Mouse (Mus musculus) heart, embryonic 14.5 days (tissue): ENCODE results near the gene Thap4. TPM values are rescaled to one million over a fixed set of nuclear protein-coding genes. Genes with fewer than 3 reads are reported as not detected.

ENCODE experiments used
- ATAC-seq: fragments of 200-750 bp; cut with Nextera tagmentation; 2 replicates; pipeline ENCODE4 v1.8.0; 2017; ENCODE audit warnings: low read depth, moderate TSS enrichment; ENCODE audit not compliant: insufficient number of reproducible peaks, insufficient read depth, low FRiP score
- H3K27ac ChIP-seq, 2 experiments: fragments of 200-500 bp in 1 of 2; fragments of 300-500 bp in 1 of 2; sonication (generic) in 1 of 2; replicated peaks in 1 of 2; 2 replicates each; pipeline ENCODE4 v1.5.1; 2012 to 2014; ENCODE audit warnings: low read depth in 2 of 2, low read length in 2 of 2, control low read depth in 1 of 2, mild to moderate bottlenecking in 1 of 2, mixed read lengths in 1 of 2; ENCODE audit not compliant: control insufficient read depth in 1 of 2, insufficient read depth in 1 of 2
- H3K27me3 ChIP-seq: fragments of 300-500 bp; sonication (generic); 2 replicates; pipeline ENCODE4 v1.6.1; 2014; ENCODE audit warnings: mild to moderate bottlenecking, low read length, control low read depth; ENCODE audit not compliant: control insufficient read depth, insufficient read depth
- H3K36me3 ChIP-seq: fragments of 300-500 bp; sonication (generic); 2 replicates; pipeline ENCODE4 v1.6.1; 2014; ENCODE audit warnings: mild to moderate bottlenecking, control low read depth, low read length, mixed read lengths; ENCODE audit not compliant: control insufficient read depth, insufficient read depth
- H3K4me1 ChIP-seq, 2 experiments: fragments of 200-500 bp in 1 of 2; fragments of 300-500 bp in 1 of 2; sonication (generic) in 1 of 2; 2 replicates each; pipeline ENCODE4 v1.6.1; 2012 to 2014; ENCODE audit warnings: low read length in 2 of 2, control low read depth in 1 of 2, mixed read lengths in 1 of 2; ENCODE audit not compliant: control insufficient read depth in 2 of 2, insufficient read depth in 2 of 2
- H3K4me2 ChIP-seq: fragments of 300-500 bp; sonication (generic); 2 replicates; pipeline ENCODE4 v1.6.1; 2014; ENCODE audit warnings: mild to moderate bottlenecking, low read length
- H3K4me3 ChIP-seq, 2 experiments: fragments of 200-500 bp in 1 of 2; fragments of 300-500 bp in 1 of 2; sonication (generic) in 1 of 2; 2 replicates each; pipeline ENCODE4 v1.5.1; 2012 to 2014; ENCODE audit warnings: low read length in 2 of 2, mild to moderate bottlenecking in 2 of 2, control low read depth in 1 of 2, low read depth in 1 of 2, moderate library complexity in 1 of 2; ENCODE audit not compliant: control insufficient read depth in 1 of 2, insufficient read depth in 1 of 2
- H3K9ac ChIP-seq: fragments of 300-500 bp; sonication (generic); 2 replicates; pipeline ENCODE4 v1.6.1; 2014; ENCODE audit warnings: mild to moderate bottlenecking, low read length
- H3K9me3 ChIP-seq: fragments of 300-500 bp; sonication (generic); 2 replicates; pipeline ENCODE4 v1.6.1; 2016; ENCODE audit warnings: low read length, control low read depth; ENCODE audit not compliant: control insufficient read depth
- WGBS: fragments of 180-500 bp; shearing (Covaris S2); extraction: QIAGEN DNeasy Blood & Tissue Kit; methylation state at CpG from one replicate; pipeline ENCODE4 v1.1.7; 2014; 5-methylcytosine and 5-hydroxymethylcytosine counted together
- polyA plus RNA-seq: library from polyadenylated mRNA; unstranded; fragments of >200 nt; fragmentation: Nextera tagmentation; extraction: Ambion mirVana; gene quantifications from 2 replicates; pipeline ENCODE4 v1.2.1, GENCODE M21; 2014

Gene Thap4
- polyA plus RNA-seq, 1 experiment from 2014 or later, result 52.8 TPM

DNA sequence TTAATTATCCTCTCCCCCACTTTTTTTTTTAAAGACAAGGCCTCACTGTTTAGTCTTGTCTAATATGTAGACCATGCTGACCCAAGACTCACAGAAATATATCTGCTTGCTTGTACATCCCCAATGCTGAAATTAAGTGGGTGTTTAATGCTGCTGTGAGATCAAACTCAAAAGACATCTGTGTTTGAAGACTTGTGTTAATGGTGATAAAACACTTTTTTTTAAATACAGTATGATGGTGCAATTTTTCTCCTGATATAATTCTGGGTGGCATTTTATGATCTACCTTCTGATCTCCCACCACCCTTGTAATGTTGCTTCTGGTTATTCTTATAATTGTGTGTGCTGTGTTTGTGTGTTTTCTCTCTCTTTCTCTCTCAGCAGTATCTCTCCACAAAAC lies 1.5 kb upstream of the Thap4 start:
- Histone ChIP-seq H3K4me3 (no peak overlapping the region), H3K9ac (no peak overlapping the region), H3K27ac (no peak overlapping the region), H3K4me1 (peaks cover 0 to 18% of the 10 kb centered on the region in 2 experiments; a peak in 3 of 4 replicates), H3K9me3 (no peaks in the 10 kb centered on the region), H3K27me3 (no peaks in the 10 kb centered on the region), H3K36me3 (no peaks in the 10 kb centered on the region), H3K4me2 (peak overlapping the region; percentile 69; the same call in 1 of the 2 replicates)
- no peak for ATAC-seq

DNA sequence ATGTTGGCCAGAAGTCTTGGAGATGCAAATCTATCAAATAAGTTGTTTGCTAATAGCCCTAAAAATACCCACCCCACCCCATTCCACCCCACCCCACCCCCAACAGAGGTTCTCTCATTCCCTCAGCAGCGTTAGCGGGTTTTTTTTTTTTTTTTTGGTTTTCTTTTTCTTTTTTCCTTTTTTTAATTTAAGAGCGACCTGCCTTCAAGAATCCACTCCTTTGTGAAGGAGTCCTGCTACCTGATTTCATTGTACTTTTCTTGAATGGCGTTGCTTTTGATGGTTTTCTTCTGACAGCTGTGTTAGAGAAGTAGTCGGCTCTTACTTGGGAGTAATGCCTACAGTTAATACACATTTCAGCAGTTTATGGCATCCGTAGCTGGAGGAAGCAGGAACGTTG lies 954 bp upstream of the Thap4 start:
- peaks cover 0 to 18% of the 10 kb centered on the region in 2 experiments; a peak in 3 of 4 replicates for H3K4me1 ChIP-seq
- WGBS, result 32% methylated on average over 7 of the region's 7 CpGs
- peaks cover 1% of the 10 kb centered on the region for H3K36me3 ChIP-seq
- no peaks in the 10 kb centered on the region for H3K9me3 ChIP-seq
- peak overlapping the region; percentile 91 for H3K9ac ChIP-seq
- no peak for ATAC-seq
- H3K4me2 ChIP-seq, result peak overlapping the region; percentile 69
- H3K4me3 ChIP-seq, result peak overlapping the region; percentile 62 to 83; a peak in 3 of 4 replicates
- no peaks in the 10 kb centered on the region for H3K27me3 ChIP-seq
- no peak overlapping the region; a peak in 1 of 4 replicates for H3K27ac ChIP-seq

DNA sequence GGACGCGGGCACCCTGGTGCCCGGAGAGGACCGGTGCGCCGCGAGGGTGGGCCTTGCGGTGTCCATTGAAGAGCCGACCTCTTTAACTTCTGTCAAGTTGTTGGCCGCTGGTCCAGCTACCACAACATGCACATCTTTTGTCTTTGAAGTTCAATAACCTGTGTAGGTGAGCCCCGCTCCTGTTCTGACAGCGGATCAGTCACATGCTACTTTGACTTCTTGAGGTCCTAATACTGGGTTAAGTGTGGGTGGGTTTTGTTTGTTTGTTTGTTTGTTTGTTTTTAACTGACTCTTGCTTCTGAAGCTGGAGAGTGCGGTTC lies 587 bp upstream of the Thap4 start:
- Histone ChIP-seq H3K9me3 (no peaks in the 10 kb centered on the region), H3K9ac (peak overlapping the region; percentile 91), H3K36me3 (peaks cover 5% of the 10 kb centered on the region), H3K4me1 (peaks cover 0 to 18% of the 10 kb centered on the region in 2 experiments; a peak in 3 of 4 replicates), H3K4me3 (peak overlapping the region; percentile 62 to 83), H3K27ac (peak overlapping the region; percentile 18 to 82), H3K4me2 (peak overlapping the region; percentile 69), H3K27me3 (no peaks in the 10 kb centered on the region)
- under 1% methylated on average over 13 of the region's 13 CpGs for WGBS
- ATAC-seq, result no peak

DNA sequence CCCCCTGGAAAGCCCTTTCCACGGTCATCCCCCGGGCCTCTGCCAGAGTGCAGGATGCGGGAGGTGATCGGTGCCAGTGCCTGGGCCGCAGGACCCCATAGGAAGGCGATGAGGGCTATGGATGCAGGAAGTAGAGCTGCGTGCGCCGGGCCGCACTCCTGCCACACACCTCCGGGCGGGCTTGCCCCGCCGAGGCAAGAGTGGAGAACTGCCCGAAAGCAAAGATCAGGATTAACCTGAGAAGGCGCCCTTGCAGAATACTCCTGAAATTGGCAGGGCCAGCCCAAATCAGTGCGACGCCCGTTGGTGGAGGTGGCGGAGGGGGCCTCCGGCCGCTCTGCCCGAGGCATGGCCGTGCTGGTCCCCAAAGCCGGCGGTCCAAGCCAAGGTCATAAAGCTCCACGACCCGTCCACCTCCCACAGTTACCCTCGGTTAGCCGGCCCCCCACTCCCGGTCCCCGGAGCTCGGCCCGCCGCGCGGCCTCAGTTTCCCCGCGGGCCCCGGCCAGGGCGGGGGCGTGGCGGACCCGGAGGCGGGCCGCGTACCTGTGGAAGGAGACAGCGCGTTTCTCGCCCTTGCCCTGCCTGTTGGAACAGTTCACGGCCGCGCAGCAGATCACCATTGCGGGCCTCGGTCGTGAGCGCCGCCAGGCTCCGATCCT lies 622 bp downstream of the Thap4 start:
- peaks cover 17% of the 10 kb centered on the region for H3K36me3 ChIP-seq
- no peaks in the 10 kb centered on the region for H3K9me3 ChIP-seq
- no peaks in the 10 kb centered on the region for H3K27me3 ChIP-seq
- ATAC-seq, result peak; percentile 9
- H3K4me1 ChIP-seq, result peaks cover 0 to 18% of the 10 kb centered on the region in 2 experiments; a peak in 3 of 4 replicates
- H3K27ac ChIP-seq, result peak overlapping the region; percentile 68 to 82
- peak overlapping the region; percentile 85 for H3K4me2 ChIP-seq
- H3K4me3 ChIP-seq, result peak overlapping the region; percentile 62 to 83
- WGBS, result under 1% methylated on average over 59 of the region's 59 CpGs
- peak overlapping the region; percentile 91 for H3K9ac ChIP-seq

DNA sequence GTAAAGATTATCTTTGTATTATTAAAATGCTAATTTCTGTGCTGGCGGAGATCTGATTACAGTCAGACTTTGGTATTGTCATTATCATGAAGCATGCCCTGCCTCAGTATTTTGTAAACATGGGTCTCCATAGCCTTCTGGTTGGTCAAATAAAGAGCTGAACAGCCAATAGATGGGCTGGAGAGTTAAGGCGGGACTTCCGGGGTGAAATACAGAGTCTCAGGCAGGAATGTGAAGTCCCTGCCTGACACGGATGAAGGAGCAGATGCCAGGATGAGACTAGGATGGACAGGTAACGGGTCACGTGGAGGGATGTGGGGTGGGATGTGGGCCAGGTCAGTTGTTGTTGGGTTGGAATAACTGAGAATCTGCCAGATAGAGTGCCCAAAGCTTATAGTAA lies 3.4 kb downstream of the Thap4 start, which contains the start of gene Atg4b:
Atg4b (plus strand) TSS at position 211 of the 400 bp plus-strand sequence.
- ATAC-seq, result no peak
- H3K4me1 ChIP-seq, result peaks cover 0 to 13% of the 10 kb centered on the region in 2 experiments; a peak in 3 of 4 replicates
- H3K9ac ChIP-seq, result no peak within 1 kb of the TSS
- 83% methylated on average over 6 of the region's 6 CpGs for WGBS
- H3K27me3 ChIP-seq, result no peaks in the 10 kb centered on the region
- no peaks in the 10 kb centered on the region for H3K9me3 ChIP-seq
- H3K27ac ChIP-seq, result no peak within 1 kb of the TSS
- H3K36me3 ChIP-seq, result peaks cover 29% of the 10 kb centered on the region
- H3K4me2 ChIP-seq, result no peak within 1 kb of the TSS
- no peak within 1 kb of the TSS for H3K4me3 ChIP-seq

DNA sequence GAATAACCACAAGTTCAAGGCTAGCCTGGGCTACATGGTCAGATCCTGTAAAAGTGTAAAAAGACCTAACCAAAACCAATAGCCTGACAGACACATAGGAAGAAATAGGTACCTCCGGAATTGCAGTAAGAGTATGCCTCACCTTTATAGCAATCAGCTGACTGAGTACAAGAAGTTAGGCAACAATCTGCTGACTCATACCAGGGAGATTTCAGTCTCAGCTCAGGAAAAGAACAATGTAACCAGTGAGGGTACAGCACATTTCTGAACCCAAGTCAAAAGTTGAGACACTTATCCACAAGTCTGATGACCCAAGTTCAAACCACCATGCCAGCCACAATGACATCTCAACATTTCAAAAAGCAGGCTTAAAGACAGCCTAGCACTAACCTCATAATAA lies 6.1 kb downstream of the Thap4 start:
- H3K9me3 ChIP-seq, result no peaks in the 10 kb centered on the region
- 92% methylated on average over 1 of the region's 1 CpGs for WGBS
- H3K27ac ChIP-seq, result no peak overlapping the region
- H3K4me3 ChIP-seq, result no peak overlapping the region
- no peak for ATAC-seq
- H3K9ac ChIP-seq, result no peak overlapping the region
- peaks cover 3 to 9% of the 10 kb centered on the region in 2 experiments; a peak in 3 of 4 replicates for H3K4me1 ChIP-seq
- H3K4me2 ChIP-seq, result no peak overlapping the region
- peaks cover 33% of the 10 kb centered on the region for H3K36me3 ChIP-seq
- no peaks in the 10 kb centered on the region for H3K27me3 ChIP-seq

DNA sequence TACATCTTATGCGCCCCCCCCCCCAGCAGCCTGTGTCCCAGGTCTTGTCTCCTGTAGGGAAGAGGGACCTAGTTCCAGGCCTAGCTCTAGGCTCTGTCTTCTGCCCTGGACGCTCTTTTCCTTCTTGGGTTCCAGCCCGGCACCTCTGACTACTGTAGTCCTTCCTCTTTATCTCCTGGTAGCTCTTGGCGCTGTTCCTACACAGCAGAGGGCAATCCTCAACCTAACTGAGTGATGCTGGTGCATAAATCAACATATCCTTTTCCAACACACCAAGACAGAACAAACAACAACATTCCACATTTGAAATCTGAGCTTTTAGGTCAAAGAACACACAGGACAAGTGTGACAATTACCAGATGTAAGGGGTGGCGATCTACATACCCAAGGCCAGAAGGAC lies 8.5 kb downstream of the Thap4 start:
- no peak overlapping the region; a peak in 1 of 4 replicates for H3K27ac ChIP-seq
- H3K4me3 ChIP-seq, result no peak overlapping the region
- H3K9ac ChIP-seq, result no peak overlapping the region
- H3K27me3 ChIP-seq, result no peaks in the 10 kb centered on the region
- 64% methylated on average over 5 of the region's 5 CpGs for WGBS
- H3K4me1 ChIP-seq, result peaks cover 7 to 16% of the 10 kb centered on the region in 2 experiments
- no peaks in the 10 kb centered on the region for H3K9me3 ChIP-seq
- peaks cover 33% of the 10 kb centered on the region for H3K36me3 ChIP-seq
- no peak overlapping the region for H3K4me2 ChIP-seq
- no peak for ATAC-seq

DNA sequence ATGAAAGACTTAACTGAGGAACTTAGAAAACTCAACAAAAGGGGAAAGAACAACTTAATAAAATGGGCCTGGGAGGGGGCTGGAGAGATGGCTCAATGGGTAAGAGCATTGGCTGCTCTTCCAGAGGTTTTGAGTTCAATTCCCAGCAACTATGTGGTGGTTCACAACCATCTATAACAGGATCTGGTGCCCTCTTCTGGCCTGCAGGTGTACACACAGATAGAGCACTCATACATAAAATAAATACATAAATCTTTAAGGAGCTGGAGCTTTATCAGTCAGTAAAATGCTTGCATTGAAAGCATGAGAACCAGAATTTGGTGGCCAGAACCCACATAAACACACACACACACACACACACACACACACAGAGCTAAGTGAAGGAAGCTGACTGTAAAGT lies 11.8 kb downstream of the Thap4 start:
- Histone ChIP-seq H3K36me3 (0 out of 2 replicates have a peak, but pooled peaks cover 7% of the 10 kb centered on the region), H3K4me3 (no peak overlapping the region), H3K9ac (no peak overlapping the region), H3K27ac (no peak overlapping the region), H3K9me3 (no peaks in the 10 kb centered on the region), H3K4me2 (no peak overlapping the region), H3K4me1 (peaks cover 10 to 20% of the 10 kb centered on the region in 2 experiments), H3K27me3 (no peaks in the 10 kb centered on the region)
- no peak for ATAC-seq
